Mouse (Mus musculus) ES-Bruce4 (cell line): ENCODE measurements around the gene Eno4. TPM values are rescaled to one million over a fixed set of nuclear protein-coding genes. Genes with fewer than 3 reads are reported as not detected.

Source experiments
- H3K27ac ChIP-seq: 2 replicates; pipeline ENCODE4 v1.5.1; 2012; ENCODE audit warnings: low read length, inconsistent platforms; ENCODE audit not compliant: insufficient read depth
- H3K27me3 ChIP-seq: 2 replicates; pipeline ENCODE4 v1.6.1; 2012; ENCODE audit warnings: mild to moderate bottlenecking, low read length, inconsistent platforms; ENCODE audit not compliant: control insufficient read depth, poor library complexity, insufficient read depth, severe bottlenecking
- H3K36me3 ChIP-seq: 2 replicates; pipeline ENCODE4 v1.6.1; 2012; ENCODE audit warnings: inconsistent platforms, mild to moderate bottlenecking, low read length, moderate library complexity; ENCODE audit not compliant: control insufficient read depth, poor library complexity, insufficient read depth, severe bottlenecking
- H3K4me1 ChIP-seq: one replicate; pipeline ENCODE4 v1.8.1; 2011; ENCODE audit warnings: low read length; ENCODE audit not compliant: control insufficient read depth, insufficient read depth
- H3K4me3 ChIP-seq: 2 replicates; pipeline ENCODE4 v1.5.1; 2011; ENCODE audit warnings: low read depth, mild to moderate bottlenecking, low read length
- H3K9ac ChIP-seq: 2 replicates; pipeline ENCODE4 v1.6.1; 2012; ENCODE audit warnings: low read depth, mild to moderate bottlenecking, inconsistent platforms; ENCODE audit not compliant: poor library complexity, severe bottlenecking
- H3K9me3 ChIP-seq: replicated peaks from 2 replicates; pipeline ENCODE4 v1.6.1; 2012; ENCODE audit warnings: mild to moderate bottlenecking, low read length, inconsistent platforms; ENCODE audit not compliant: control insufficient read depth, poor library complexity, insufficient read depth, severe bottlenecking
- CTCF ChIP-seq: IDR thresholded peaks from one replicate; pipeline ENCODE4 v1.8.1; 2011; ENCODE audit warnings: low read depth, low read length
- EP300 ChIP-seq: IDR thresholded peaks from 2 replicates; pipeline ENCODE4 v1.6.1; 2011; ENCODE audit warnings: low read depth, low read length; ENCODE audit not compliant: insufficient read depth
- POLR2A ChIP-seq: IDR thresholded peaks from one replicate; pipeline ENCODE4 v1.8.1; 2011; ENCODE audit warnings: low read length; ENCODE audit not compliant: insufficient read depth
- polyA plus RNA-seq: library from polyadenylated mRNA; stranded (reverse); fragments of >200 nt; gene quantifications from 2 replicates; pipeline ENCODE4 v1.2.4, GENCODE M21; 2011; ENCODE audit warnings: low read depth; ENCODE audit not compliant: missing spikeins, insufficient read depth, insufficient read length

Eno4 gene
- polyA plus RNA-seq, 1 experiment = 1.1 TPM

- TF ChIP-seq POLR2A (no peak), CTCF (no peak), EP300 (no peak)
- Histone ChIP-seq H3K36me3 (no peaks in the 10 kb centered on the region), H3K27ac (no peak overlapping the region), H3K4me3 (no peak overlapping the region), H3K27me3 (no peaks in the 10 kb centered on the region), H3K4me1 (no peaks in the 10 kb centered on the region), H3K9ac (no peak overlapping the region), H3K9me3 (no peaks in the 10 kb centered on the region)
These were observed 67.6 kb downstream of the Eno4 start for GRCm38 (mm10) chr19:59010802-59011201.

Other genes with a start within 250 kb of the Eno4 start
- not detected in 2 replicates for gene Pnliprp1, start 214.5 kb upstream of the Eno4 start, polyA plus RNA-seq
- gene Pnliprp2, start 183.7 kb upstream of the Eno4 start, polyA plus RNA-seq = 0.90 TPM in 1 of 2 replicates, not detected in the other
- gene 1700019N19Rik, start 149.0 kb upstream of the Eno4 start, polyA plus RNA-seq = not detected in 2 replicates
- 6.0 and 6.8 TPM in 2 replicates for gene Hspa12a, start 229 bp downstream of the Eno4 start, polyA plus RNA-seq
- gene Shtn1, start 132.7 kb downstream of the Eno4 start, polyA plus RNA-seq = 3.0 and 3.4 TPM in 2 replicates
- gene Vax1, start 226.6 kb downstream of the Eno4 start, polyA plus RNA-seq = not detected in 2 replicates